8 mouse cellular contexts compared by ENCODE assay signal in the genomic region with DNA sequence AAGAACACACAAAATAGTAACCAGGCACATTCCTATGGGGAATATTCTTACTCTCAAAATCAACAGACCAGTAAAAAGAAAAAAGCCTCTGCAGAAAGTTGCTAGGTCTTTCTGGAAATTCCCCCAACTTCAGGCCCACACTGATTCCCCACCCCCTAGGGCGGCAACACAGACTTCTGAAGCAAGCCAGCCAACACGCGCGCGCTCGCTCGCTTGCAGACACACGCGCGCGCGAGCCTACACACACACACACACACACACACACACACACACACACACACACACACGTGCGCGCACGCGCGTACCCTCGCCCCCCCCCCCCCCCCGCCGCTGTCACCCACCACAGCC. TPM values are rescaled to one million over a fixed set of nuclear protein-coding genes. Genes with fewer than 3 reads are reported as not detected.
DNase-seq lines count a peak whose midpoint lies in the region; ATAC-seq lines count a peak whose summit lies in the region.

No protein-coding gene starts in this region.

- peak overlapping the region; percentile 87 for H3K27ac ChIP-seq in embryonic facial prominence, embryonic 10.5 days (replicated peaks)
- peak overlapping the region; percentile 87 for H3K27ac ChIP-seq in heart, embryonic 10.5 days
- H3K27ac ChIP-seq in liver, embryonic 11.5 days (ENCODE audit: low read depth, low read length) = no peak overlapping the region
- peak overlapping the region; percentile 82; the same call in 1 of the 2 replicates for H3K27ac ChIP-seq in midbrain, embryonic 16.5 days (ENCODE audit: low read length)

- H3K4me1 ChIP-seq in embryonic facial prominence, embryonic 10.5 days = no peaks in the 10 kb centered on the region
- no peaks in the 10 kb centered on the region for H3K4me1 ChIP-seq in heart, embryonic 10.5 days
- H3K4me1 ChIP-seq in liver, embryonic 11.5 days (replicated peaks; ENCODE audit: control insufficient read depth, insufficient read depth, low read length) = no peaks in the 10 kb centered on the region
- H3K4me1 ChIP-seq in midbrain, embryonic 16.5 days (ENCODE audit: control insufficient read depth, insufficient read depth, low read length) = no peaks in the 10 kb centered on the region

- H3K4me3 ChIP-seq in embryonic facial prominence, embryonic 10.5 days = peak overlapping the region; percentile 62
- H3K4me3 ChIP-seq in heart, embryonic 10.5 days = peak overlapping the region; percentile 61
- H3K4me3 ChIP-seq in liver, embryonic 11.5 days (ENCODE audit: low read depth, low read length) = peak overlapping the region; percentile 54
- H3K4me3 ChIP-seq in midbrain, embryonic 16.5 days (ENCODE audit: low read depth, low read length) = peak overlapping the region; percentile 57

- WGBS in embryonic facial prominence, embryonic 10.5 days = 16% methylated on average over 7 of the region's 21 CpGs
- WGBS in heart, embryonic 10.5 days = 35% methylated on average over 4 of the region's 21 CpGs
- WGBS in liver, embryonic 11.5 days = 12% methylated on average over 7 of the region's 21 CpGs
- WGBS in midbrain, embryonic 16.5 days = 13% methylated on average over 13 of the region's 21 CpGs

- peak overlapping the region; percentile 52 for H3K4me2 ChIP-seq in liver, embryonic 11.5 days
- peak overlapping the region; percentile 46 for H3K4me2 ChIP-seq in midbrain, embryonic 16.5 days (ENCODE audit: low read length)

- peak; percentile 6 for DNase-seq in spleen, adult 18-20 months
- no peak for DNase-seq in spleen, adult 12 weeks (ENCODE audit: low spot score)
- peak; percentile 75 for DNase-seq in embryonic facial prominence, embryonic 10.5 days (ENCODE audit: low spot score)
- DNase-seq in heart, embryonic 10.5 days (ENCODE audit: low spot score) = peak; percentile 75
- peak; percentile 17 to 18 for DNase-seq in kidney, adult 8-10 months
- peak; percentile 44 for DNase-seq in liver, embryonic 11.5 days (ENCODE audit: low spot score)
- peak; percentile 30 for DNase-seq in testis, postnatal 14 days (ENCODE audit: low spot score)

- H3K27me3 ChIP-seq in embryonic facial prominence, embryonic 10.5 days (replicated peaks; ENCODE audit: low read depth, poor library complexity, severe bottlenecking) = no peaks in the 10 kb centered on the region
- no peaks in the 10 kb centered on the region for H3K27me3 ChIP-seq in heart, embryonic 10.5 days (ENCODE audit: insufficient read depth, poor library complexity, severe bottlenecking)
- no peaks in the 10 kb centered on the region for H3K27me3 ChIP-seq in liver, embryonic 11.5 days (replicated peaks; ENCODE audit: control insufficient read depth, insufficient read depth, low read length)
- H3K27me3 ChIP-seq in midbrain, embryonic 16.5 days (ENCODE audit: control insufficient read depth, insufficient read depth, low read depth, low read length) = no peaks in the 10 kb centered on the region

- peak overlapping the region; percentile 56 for H3K9ac ChIP-seq in liver, embryonic 11.5 days (ENCODE audit: low read depth, low read length)
- H3K9ac ChIP-seq in midbrain, embryonic 16.5 days (ENCODE audit: low read depth, low read length) = peak overlapping the region; percentile 65; the same call in 1 of the 2 replicates

- no peaks in the 10 kb centered on the region for H3K9me3 ChIP-seq in embryonic facial prominence, embryonic 10.5 days
- H3K9me3 ChIP-seq in heart, embryonic 10.5 days = no peaks in the 10 kb centered on the region
- no peaks in the 10 kb centered on the region for H3K9me3 ChIP-seq in liver, embryonic 11.5 days (ENCODE audit: control insufficient read depth, low read length)
- H3K9me3 ChIP-seq in midbrain, embryonic 16.5 days (replicated peaks; ENCODE audit: control insufficient read depth, low read length, poor library complexity, severe bottlenecking) = no peaks in the 10 kb centered on the region

- no peaks in the 10 kb centered on the region for H3K36me3 ChIP-seq in embryonic facial prominence, embryonic 10.5 days (replicated peaks)
- H3K36me3 ChIP-seq in heart, embryonic 10.5 days = no peaks in the 10 kb centered on the region
- no peaks in the 10 kb centered on the region for H3K36me3 ChIP-seq in liver, embryonic 11.5 days (ENCODE audit: control insufficient read depth, insufficient read depth, low read length)
- no peaks in the 10 kb centered on the region for H3K36me3 ChIP-seq in midbrain, embryonic 16.5 days (ENCODE audit: control insufficient read depth, insufficient read depth, low read length)

- ATAC-seq in liver, embryonic 11.5 days (replicated peaks; ENCODE audit: low FRiP score) = peak; percentile 70
- ATAC-seq in midbrain, embryonic 16.5 days = peak; percentile 50; the same call in 1 of the 2 replicates

RNA-seq across cellular contexts. Expression of a gene that starts 0.9 kb away (rescaled TPM):
- 7.3 and 9.3 TPM in 2 replicates for polyA plus RNA-seq in embryonic facial prominence, embryonic 10.5 days (2016; fragmentation: Nextera tagmentation; extraction: Ambion mirVana)
- polyA plus RNA-seq in heart, embryonic 10.5 days (2016; fragmentation: Nextera tagmentation; extraction: Ambion mirVana) = 5.1 and 5.4 TPM in 2 replicates
- 5.1 and 5.7 TPM in 2 replicates for polyA plus RNA-seq in liver, embryonic 11.5 days (2014; fragmentation: Nextera tagmentation; extraction: Ambion mirVana)
- 6.2 and 7.0 TPM in 2 replicates for polyA plus RNA-seq in midbrain, embryonic 16.5 days (2015; fragmentation: Nextera tagmentation; extraction: Ambion mirVana)
